Mouse (Mus musculus) liver, embryonic 14.5 days (tissue): ENCODE measurements at regions not wholly inside any gene's neighbourhood (a gene's known extent, or its start where the extent isn't known, plus 50 kb on each side); places are given as distances from the start of the nearest gene placed in this dataset.

Experiments used
- ATAC-seq: fragments of 200-750 bp; cut with Nextera tagmentation; 2 replicates; pipeline ENCODE4 v1.8.0; 2017; ENCODE audit warnings: moderate number of reproducible peaks, mild to moderate bottlenecking, moderate library complexity; ENCODE audit not compliant: insufficient read depth
- DNase-seq, 3 experiments: peaks; one replicate each; pipeline ENCODE4 v3.0.0-alpha.2; 2012 to 2013; ENCODE audit warnings: low read depth in 3 of 3, low spot score in 3 of 3
- H3K27ac ChIP-seq: fragments of 300-500 bp; sonication (generic); 2 replicates; pipeline ENCODE4 v1.5.1; 2014; ENCODE audit warnings: moderate library complexity, mild to moderate bottlenecking, control low read depth, inconsistent platforms
- H3K27me3 ChIP-seq: fragments of 300-500 bp; sonication (generic); 2 replicates; pipeline ENCODE4 v1.6.1; 2014; ENCODE audit warnings: mild to moderate bottlenecking, low read length, moderate library complexity; ENCODE audit not compliant: control insufficient read depth, insufficient read depth
- H3K36me3 ChIP-seq: fragments of 300-500 bp; sonication (generic); replicated peaks from 2 replicates; pipeline ENCODE4 v1.6.1; 2014; ENCODE audit warnings: low read depth; ENCODE audit not compliant: control insufficient read depth, insufficient read depth
- H3K4me1 ChIP-seq, 2 experiments: fragments of 200-500 bp in 1 of 2; fragments of 300-500 bp in 1 of 2; sonication (generic) in 1 of 2; replicated peaks; 2 replicates each; pipeline ENCODE4 v1.6.1; 2012 to 2014; ENCODE audit warnings: antibody characterized with exemption in 1 of 2, inconsistent platforms in 1 of 2, low read length in 1 of 2; ENCODE audit not compliant: control insufficient read depth in 2 of 2, insufficient read depth in 2 of 2
- H3K4me2 ChIP-seq: fragments of 300-500 bp; sonication (generic); 2 replicates; pipeline ENCODE4 v1.6.1; 2014; ENCODE audit warnings: low read depth, mild to moderate bottlenecking, control low read depth, moderate library complexity
- H3K4me3 ChIP-seq, 2 experiments: fragments of 200-500 bp in 1 of 2; fragments of 300-500 bp in 1 of 2; sonication (generic) in 1 of 2; 2 replicates each; pipeline ENCODE4 v1.5.1; 2012 to 2014; ENCODE audit warnings: low read depth in 2 of 2, low read length in 2 of 2, mild to moderate bottlenecking in 2 of 2, control low read depth in 1 of 2, inconsistent platforms in 1 of 2, moderate library complexity in 1 of 2; ENCODE audit not compliant: insufficient read depth in 1 of 2
- H3K9ac ChIP-seq: fragments of 300-500 bp; sonication (generic); replicated peaks from 2 replicates; pipeline ENCODE4 v1.6.1; 2014; ENCODE audit warnings: mild to moderate bottlenecking, control low read depth, moderate library complexity
- H3K9me3 ChIP-seq: fragments of 300-500 bp; sonication (generic); 2 replicates; pipeline ENCODE4 v1.6.1; 2016; ENCODE audit warnings: low read length, mixed read lengths; ENCODE audit not compliant: control insufficient read depth
- CTCF ChIP-seq: IDR thresholded peaks from 2 replicates; pipeline ENCODE4 v1.5.1; 2016; ENCODE audit warnings: antibody characterized with exemption, low read depth, control low read depth
- EP300 ChIP-seq: IDR thresholded peaks from 2 replicates; pipeline ENCODE4 v1.6.1; 2016; ENCODE audit warnings: antibody characterized with exemption, low read depth
- WGBS: fragments of 180-500 bp; shearing (Covaris S2); extraction: QIAGEN DNeasy Blood & Tissue Kit; methylation state at CpG from one replicate; pipeline ENCODE4 v1.1.7; 2014; ENCODE audit not compliant: insufficient replicate concordance; 5-methylcytosine and 5-hydroxymethylcytosine counted together

DNA sequence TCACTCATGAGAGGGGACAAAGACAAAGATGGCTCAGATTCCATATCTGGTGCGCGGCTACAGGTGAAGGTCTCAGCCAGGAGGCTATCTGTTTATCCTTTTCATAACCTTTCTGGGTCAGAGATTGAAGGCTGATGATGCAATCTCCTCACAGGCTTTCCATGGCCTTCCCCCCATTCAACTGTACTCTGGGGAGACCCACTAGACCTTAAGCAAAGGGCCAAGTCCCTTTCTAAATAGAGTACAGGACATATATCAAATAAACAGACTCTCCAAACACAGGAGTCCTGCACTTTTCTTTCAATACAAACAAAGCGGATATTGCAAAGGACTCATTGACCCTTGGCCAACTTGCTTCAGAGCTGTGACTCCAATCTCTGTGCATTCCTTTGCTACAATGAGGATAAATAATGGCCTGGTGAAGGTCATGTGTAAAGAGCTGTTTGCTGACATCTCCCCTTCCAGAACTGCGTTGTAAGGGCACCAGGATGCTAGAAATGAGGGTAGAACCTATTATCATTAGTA lies 267.3 kb downstream of the Rnd3 start:
- Histone ChIP-seq H3K36me3 (no peaks in the 10 kb centered on the region), H3K4me3 (no peak overlapping the region), H3K9me3 (no peaks in the 10 kb centered on the region), H3K4me1 (no peaks in the 10 kb centered on the region; a peak in 2 of 4 replicates), H3K4me2 (no peak overlapping the region), H3K27ac (no peak overlapping the region), H3K9ac (no peak overlapping the region), H3K27me3 (no peaks in the 10 kb centered on the region)
- WGBS: 59% methylated on average over 4 of the region's 4 CpGs
- DNase-seq: peak; percentile 4 to 20 (median 7)
- peak; percentile 65 for ATAC-seq
- TF ChIP-seq CTCF (no peak), EP300 (0 out of 2 replicates have a peak, but pooled peaks have one; percentile 22)

DNA sequence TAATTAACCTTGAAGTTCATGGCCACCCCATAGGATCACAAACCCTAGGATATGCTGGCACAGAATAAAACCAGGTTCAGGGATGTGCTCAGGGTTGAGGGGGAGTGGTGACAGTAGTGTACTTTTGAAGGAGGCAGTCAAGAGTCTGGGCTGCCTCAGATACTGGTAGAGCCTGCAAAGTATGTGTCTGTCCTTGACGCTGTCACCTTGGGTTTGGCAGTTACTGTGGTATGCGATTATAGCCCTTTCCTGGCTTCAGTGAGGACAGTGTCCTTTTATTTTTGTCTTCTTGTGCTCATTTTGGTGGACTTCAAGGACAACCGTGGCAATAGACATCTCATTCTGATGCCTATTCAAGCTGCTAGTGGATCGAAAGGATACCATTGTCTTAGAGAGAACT lies 268.1 kb downstream of the Rnd3 start:
- 65% methylated on average over 4 of the region's 4 CpGs for WGBS
- H3K9ac ChIP-seq: no peak overlapping the region
- TF ChIP-seq EP300 (no peak), CTCF (no peak)
- no peak for ATAC-seq
- no peak overlapping the region for H3K4me3 ChIP-seq
- no peaks in the 10 kb centered on the region for H3K36me3 ChIP-seq
- no peak for DNase-seq
- H3K9me3 ChIP-seq: no peaks in the 10 kb centered on the region
- no peak overlapping the region for H3K4me2 ChIP-seq
- no peaks in the 10 kb centered on the region for H3K27me3 ChIP-seq
- H3K27ac ChIP-seq: no peak overlapping the region
- H3K4me1 ChIP-seq: no peaks in the 10 kb centered on the region; a peak in 2 of 4 replicates

DNA sequence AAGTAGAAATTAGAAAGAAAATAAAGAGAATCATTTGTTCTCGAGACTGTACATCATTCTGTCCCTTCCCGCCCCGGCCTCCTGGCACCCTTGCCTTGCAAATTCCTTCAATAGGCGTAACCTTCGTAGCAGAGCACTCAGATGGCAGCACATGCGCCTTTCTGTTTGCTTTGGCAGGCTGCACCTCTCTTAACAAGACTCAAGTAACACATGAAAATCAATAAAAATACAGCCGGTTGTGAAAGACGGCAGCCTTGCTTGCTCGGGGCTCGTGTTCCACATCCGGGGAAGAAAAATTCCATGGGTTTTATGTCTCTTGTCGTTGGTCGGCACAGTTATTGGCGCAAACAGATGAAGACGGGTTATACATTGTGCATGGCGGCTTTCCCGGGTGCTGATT lies 271.2 kb downstream of the Rnd3 start:
- DNase-seq: no peak
- no peak overlapping the region for H3K27ac ChIP-seq
- no peak overlapping the region for H3K9ac ChIP-seq
- no peaks in the 10 kb centered on the region for H3K36me3 ChIP-seq
- no peaks in the 10 kb centered on the region for H3K27me3 ChIP-seq
- no peak for TF ChIP-seq EP300
- no peak overlapping the region for H3K4me2 ChIP-seq
- WGBS: 71% methylated on average over 17 of the region's 17 CpGs
- no peak overlapping the region for H3K4me3 ChIP-seq
- no peak for ATAC-seq
- no peaks in the 10 kb centered on the region; a peak in 1 of 4 replicates for H3K4me1 ChIP-seq
- no peaks in the 10 kb centered on the region for H3K9me3 ChIP-seq

DNA sequence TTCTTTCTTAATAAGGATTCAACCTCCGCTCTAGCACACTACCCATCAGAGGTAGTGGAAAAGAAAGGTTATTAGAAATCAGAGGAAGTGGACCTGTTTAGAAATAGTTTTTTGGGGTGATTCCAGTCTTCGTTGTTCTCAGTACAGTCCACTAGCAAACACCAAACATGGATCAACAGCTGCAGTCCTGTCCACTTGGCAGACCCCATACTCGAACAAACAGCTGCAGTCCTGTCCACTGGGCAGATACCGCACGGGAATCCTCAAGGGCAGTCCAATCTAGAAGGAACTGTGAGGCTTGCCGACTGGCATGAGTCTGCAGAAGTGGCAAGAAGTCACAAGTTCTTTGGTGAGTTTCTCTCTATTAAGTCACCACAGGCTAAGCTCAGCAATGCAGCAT lies 273.8 kb downstream of the Rnd3 start:
- 63% methylated on average over 6 of the region's 6 CpGs for WGBS
- no peak overlapping the region for H3K27ac ChIP-seq
- TF ChIP-seq CTCF: no peak
- no peak for TF ChIP-seq EP300

DNA sequence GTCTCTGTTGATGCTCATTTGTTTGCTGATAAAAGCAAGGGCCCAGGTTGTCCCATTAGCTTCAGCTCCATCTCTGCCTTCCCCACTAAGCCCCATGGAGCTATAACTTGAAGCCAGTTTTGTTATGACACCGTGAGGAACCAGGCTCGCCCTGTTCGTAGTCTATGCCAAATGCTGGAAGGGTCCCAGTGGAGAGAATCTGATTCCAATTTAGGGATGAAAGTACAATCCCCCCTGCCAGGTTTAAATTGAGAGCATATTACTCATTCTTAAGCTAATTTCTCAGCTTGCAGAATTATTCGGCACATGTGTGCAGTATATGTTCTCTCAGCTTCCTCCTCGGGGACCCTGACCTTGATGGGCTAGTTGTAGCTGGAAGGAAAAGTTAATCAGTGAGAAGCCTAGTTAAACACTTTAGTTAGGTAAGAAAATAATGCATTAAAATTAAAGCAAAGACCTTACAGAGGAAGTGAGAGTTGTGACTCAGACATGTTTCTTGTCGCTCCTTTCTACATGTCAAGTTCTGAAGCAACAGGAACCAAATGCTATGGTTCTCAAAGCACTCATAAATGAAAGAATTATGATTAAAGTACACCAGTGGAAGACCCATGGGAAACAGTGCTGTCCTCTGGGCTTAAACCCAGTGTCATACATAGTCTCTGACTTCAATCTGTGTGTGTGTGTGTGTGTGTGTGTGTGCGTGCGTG lies 295.2 kb downstream of the Rnd3 start:
- Histone ChIP-seq H3K9ac (no peak overlapping the region), H3K4me3 (no peak overlapping the region), H3K9me3 (no peaks in the 10 kb centered on the region), H3K27ac (no peak overlapping the region), H3K4me1 (no peaks in the 10 kb centered on the region), H3K36me3 (no peaks in the 10 kb centered on the region), H3K27me3 (no peaks in the 10 kb centered on the region), H3K4me2 (no peak overlapping the region)
- ATAC-seq (no peak), DNase-seq (no peak)
- no peak for TF ChIP-seq EP300
- no peak for TF ChIP-seq CTCF
- 73% methylated on average over 8 of the region's 8 CpGs for WGBS

More for the DNA sequence above, 273.8 kb downstream of the Rnd3 start:
- H3K27me3 ChIP-seq: no peaks in the 10 kb centered on the region
- H3K4me1 ChIP-seq: no peaks in the 10 kb centered on the region
- H3K9ac ChIP-seq: no peak overlapping the region
- ATAC-seq: no peak
- no peaks in the 10 kb centered on the region for H3K36me3 ChIP-seq
- no peak for DNase-seq
- no peaks in the 10 kb centered on the region for H3K9me3 ChIP-seq
- no peak overlapping the region for H3K4me3 ChIP-seq
- H3K4me2 ChIP-seq: no peak overlapping the region
